Mouse (Mus musculus): ENCODE results near the gene AK157302. TPM values are rescaled to one million over a fixed set of nuclear protein-coding genes. Genes with fewer than 3 reads are reported as not detected.
A peak's percentile ranks its signal among the peaks of the same experiment; 100 is the strongest.
"Not testable (repeated sequence)": the region's sequence is repeated elsewhere in the genome, so short reads cannot be mapped to it uniquely, and the experiment has no call there.

AK157302 gene
- 0.15 and 0.61 TPM in 2 replicates for polyA plus RNA-seq (2014; fragmentation: Nextera tagmentation; extraction: Ambion mirVana)

GRCm38 (mm10) chr13:21495080-21495479 lies at the start of gene AK157302:
Gene AK157302, plus strand, starts transcription at chr13:21495223.
- ATAC-seq (ENCODE audit: insufficient read depth, low FRiP score, low TSS enrichment) (no peak), DNase-seq (ENCODE audit: low spot score) (no peak)
- no peak within 1 kb of the TSS for H3K27ac ChIP-seq (ENCODE audit: low read depth, low read length)
- no peak within 1 kb of the TSS for H3K4me3 ChIP-seq (ENCODE audit: low read depth, low read length)
- no peaks in the 10 kb centered on the region for H3K4me1 ChIP-seq (ENCODE audit: control insufficient read depth, insufficient read depth, low read length)
- H3K36me3 ChIP-seq (ENCODE audit: control insufficient read depth, insufficient read depth, low read length): no peaks in the 10 kb centered on the region
- H3K27me3 ChIP-seq (ENCODE audit: control insufficient read depth, insufficient read depth, low read length): no peaks in the 10 kb centered on the region
- no peak within 1 kb of the TSS for H3K4me2 ChIP-seq (ENCODE audit: low read depth)
- no peaks in the 10 kb centered on the region for H3K9me3 ChIP-seq (ENCODE audit: control insufficient read depth, low read length)
- WGBS: 95% methylated on average over 21 of the region's 21 CpGs
- H3K9ac ChIP-seq (ENCODE audit: low read length): no peak within 1 kb of the TSS

- Histone ChIP-seq H3K36me3 (ENCODE audit: control insufficient read depth, insufficient read depth, low read length) (peaks cover 5% of the 10 kb centered on the region), H3K27ac (ENCODE audit: low read depth, low read length) (no peak overlapping the region), H3K9ac (ENCODE audit: low read length) (no peak overlapping the region), H3K4me1 (ENCODE audit: control insufficient read depth, insufficient read depth, low read length) (no peaks in the 10 kb centered on the region), H3K4me2 (ENCODE audit: low read depth) (no peak overlapping the region), H3K4me3 (ENCODE audit: low read depth, low read length) (no peak overlapping the region), H3K9me3 (ENCODE audit: control insufficient read depth, low read length) (no peaks in the 10 kb centered on the region), H3K27me3 (ENCODE audit: control insufficient read depth, insufficient read depth, low read length) (no peaks in the 10 kb centered on the region)
- DNase-seq (ENCODE audit: low spot score) (no peak), ATAC-seq (ENCODE audit: insufficient read depth, low FRiP score, low TSS enrichment) (no peak)
- WGBS: 90% methylated on average over 9 of the region's 9 CpGs
Observed at GRCm38 (mm10) chr13:21446796-21447195, 48.2 kb upstream of the AK157302 start.

GRCm38 (mm10) chr13:21447856-21448614 lies 47.0 kb upstream of the AK157302 start:
- Histone ChIP-seq H3K27me3 (ENCODE audit: control insufficient read depth, insufficient read depth, low read length) (no peaks in the 10 kb centered on the region), H3K4me2 (ENCODE audit: low read depth) (no peak overlapping the region), H3K36me3 (ENCODE audit: control insufficient read depth, insufficient read depth, low read length) (peaks cover 5% of the 10 kb centered on the region), H3K9me3 (ENCODE audit: control insufficient read depth, low read length) (no peaks in the 10 kb centered on the region), H3K4me3 (ENCODE audit: low read depth, low read length) (no peak overlapping the region), H3K9ac (ENCODE audit: low read length) (no peak overlapping the region), H3K4me1 (ENCODE audit: control insufficient read depth, insufficient read depth, low read length) (peaks cover 5% of the 10 kb centered on the region), H3K27ac (ENCODE audit: low read depth, low read length) (no peak overlapping the region)
- DNase-seq (ENCODE audit: low spot score) (no peak), ATAC-seq (ENCODE audit: insufficient read depth, low FRiP score, low TSS enrichment) (no peak)
- 85% methylated on average over 16 of the region's 16 CpGs for WGBS

DNA sequence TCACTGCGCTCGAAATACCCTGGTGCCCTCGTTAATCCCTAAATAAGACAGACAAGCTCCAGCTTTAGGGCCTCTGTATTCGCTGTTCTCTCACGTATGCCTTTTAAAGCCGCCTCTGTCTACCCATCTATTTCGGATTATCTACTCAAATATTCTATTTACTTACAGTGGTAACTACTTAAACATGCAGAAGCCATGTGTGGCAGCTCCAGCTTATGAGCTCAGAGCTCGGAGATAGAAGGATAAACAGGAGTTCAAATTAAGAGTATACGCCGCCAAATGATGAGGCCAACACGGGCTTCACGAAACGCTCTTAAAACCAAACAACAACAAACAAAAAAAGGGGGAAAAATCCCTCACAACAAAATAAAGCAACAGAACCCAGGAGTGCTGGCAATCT lies 42.0 kb upstream of the AK157302 start:
- peaks cover 5% of the 10 kb centered on the region for H3K4me1 ChIP-seq (ENCODE audit: control insufficient read depth, insufficient read depth, low read length)
- H3K4me3 ChIP-seq (ENCODE audit: low read depth, low read length): peak overlapping the region; percentile 58
- H3K4me2 ChIP-seq (ENCODE audit: low read depth): peak overlapping the region; percentile 69
- H3K27ac ChIP-seq (ENCODE audit: low read depth, low read length): no peak overlapping the region
- peaks cover 2% of the 10 kb centered on the region; the same call in 1 of the 2 replicates for H3K36me3 ChIP-seq (ENCODE audit: control insufficient read depth, insufficient read depth, low read length)
- ATAC-seq (ENCODE audit: insufficient read depth, low FRiP score, low TSS enrichment) (no peak), DNase-seq (ENCODE audit: low spot score) (no peak)
- H3K27me3 ChIP-seq (ENCODE audit: control insufficient read depth, insufficient read depth, low read length): no peaks in the 10 kb centered on the region
- WGBS: 4% methylated on average over 13 of the region's 13 CpGs
- peak overlapping the region; percentile 61 for H3K9ac ChIP-seq (ENCODE audit: low read length)
- H3K9me3 ChIP-seq (ENCODE audit: control insufficient read depth, low read length): no peaks in the 10 kb centered on the region

- H3K27ac ChIP-seq (ENCODE audit: low read depth, low read length): no peak within 1 kb of the TSS
- H3K9ac ChIP-seq (ENCODE audit: low read length): peak within 1 kb of the TSS; percentile 61
- DNase-seq (ENCODE audit: low spot score): peak; percentile 89
- H3K4me2 ChIP-seq (ENCODE audit: low read depth): peak within 1 kb of the TSS; percentile 69
- no peaks in the 10 kb centered on the region for H3K27me3 ChIP-seq (ENCODE audit: control insufficient read depth, insufficient read depth, low read length)
- H3K36me3 ChIP-seq (ENCODE audit: control insufficient read depth, insufficient read depth, low read length): no peaks in the 10 kb centered on the region
- peak within 1 kb of the TSS; percentile 58 for H3K4me3 ChIP-seq (ENCODE audit: low read depth, low read length)
- ATAC-seq (ENCODE audit: insufficient read depth, low FRiP score, low TSS enrichment): peak; percentile 87
- peaks cover 5% of the 10 kb centered on the region for H3K4me1 ChIP-seq (ENCODE audit: control insufficient read depth, insufficient read depth, low read length)
- 0% methylated on average over 23 of the region's 23 CpGs for WGBS
- H3K9me3 ChIP-seq (ENCODE audit: control insufficient read depth, low read length): no peaks in the 10 kb centered on the region
Observed at GRCm38 (mm10) chr13:21453449-21453848, 41.6 kb upstream of the AK157302 start, which contains the start of gene Zscan26. Gene Zscan26, minus strand, starts transcription at chr13:21453730.

- H3K36me3 ChIP-seq (ENCODE audit: control insufficient read depth, insufficient read depth, low read length): no peaks in the 10 kb centered on the region
- no peak for DNase-seq (ENCODE audit: low spot score)
- H3K4me1 ChIP-seq (ENCODE audit: control insufficient read depth, insufficient read depth, low read length): peaks cover 5% of the 10 kb centered on the region
- H3K9ac ChIP-seq (ENCODE audit: low read length): no peak overlapping the region
- H3K4me2 ChIP-seq (ENCODE audit: low read depth): no peak overlapping the region
- 93% methylated on average over 3 of the region's 3 CpGs for WGBS
- H3K27ac ChIP-seq (ENCODE audit: low read depth, low read length): no peak overlapping the region
- H3K9me3 ChIP-seq (ENCODE audit: control insufficient read depth, low read length): no peaks in the 10 kb centered on the region
- no peak for ATAC-seq (ENCODE audit: insufficient read depth, low FRiP score, low TSS enrichment)
- H3K27me3 ChIP-seq (ENCODE audit: control insufficient read depth, insufficient read depth, low read length): no peaks in the 10 kb centered on the region
- no peak overlapping the region for H3K4me3 ChIP-seq (ENCODE audit: low read depth, low read length)
Observed at GRCm38 (mm10) chr13:21454133-21454532, 40.9 kb upstream of the AK157302 start.

- H3K4me1 ChIP-seq (ENCODE audit: control insufficient read depth, insufficient read depth, low read length): peaks cover 5% of the 10 kb centered on the region
- no peaks in the 10 kb centered on the region for H3K27me3 ChIP-seq (ENCODE audit: control insufficient read depth, insufficient read depth, low read length)
- no peak overlapping the region for H3K4me2 ChIP-seq (ENCODE audit: low read depth)
- H3K9me3 ChIP-seq (ENCODE audit: control insufficient read depth, low read length): no peaks in the 10 kb centered on the region
- no peak overlapping the region for H3K4me3 ChIP-seq (ENCODE audit: low read depth, low read length)
- ATAC-seq (ENCODE audit: insufficient read depth, low FRiP score, low TSS enrichment) (no peak), DNase-seq (ENCODE audit: low spot score) (no peak)
- H3K36me3 ChIP-seq (ENCODE audit: control insufficient read depth, insufficient read depth, low read length): no peaks in the 10 kb centered on the region
- H3K27ac ChIP-seq (ENCODE audit: low read depth, low read length): no peak overlapping the region
- 7% methylated on average over 4 of the region's 4 CpGs for WGBS
- no peak overlapping the region for H3K9ac ChIP-seq (ENCODE audit: low read length)
Observed at GRCm38 (mm10) chr13:21456347-21456746, 38.7 kb upstream of the AK157302 start.

GRCm38 (mm10) chr13:21462516-21462915 lies 32.5 kb upstream of the AK157302 start:
- not testable (repeated sequence) for H3K4me2 ChIP-seq (ENCODE audit: low read depth); H3K27me3 ChIP-seq (ENCODE audit: control insufficient read depth, insufficient read depth, low read length); H3K4me3 ChIP-seq (ENCODE audit: low read depth, low read length); H3K9me3 ChIP-seq (ENCODE audit: control insufficient read depth, low read length); DNase-seq (ENCODE audit: low spot score); ATAC-seq (ENCODE audit: insufficient read depth, low FRiP score, low TSS enrichment); H3K9ac ChIP-seq (ENCODE audit: low read length); H3K27ac ChIP-seq (ENCODE audit: low read depth, low read length); H3K36me3 ChIP-seq (ENCODE audit: control insufficient read depth, insufficient read depth, low read length); H3K4me1 ChIP-seq (ENCODE audit: control insufficient read depth, insufficient read depth, low read length)
- WGBS: 39% methylated on average over 9 of the region's 9 CpGs

DNA sequence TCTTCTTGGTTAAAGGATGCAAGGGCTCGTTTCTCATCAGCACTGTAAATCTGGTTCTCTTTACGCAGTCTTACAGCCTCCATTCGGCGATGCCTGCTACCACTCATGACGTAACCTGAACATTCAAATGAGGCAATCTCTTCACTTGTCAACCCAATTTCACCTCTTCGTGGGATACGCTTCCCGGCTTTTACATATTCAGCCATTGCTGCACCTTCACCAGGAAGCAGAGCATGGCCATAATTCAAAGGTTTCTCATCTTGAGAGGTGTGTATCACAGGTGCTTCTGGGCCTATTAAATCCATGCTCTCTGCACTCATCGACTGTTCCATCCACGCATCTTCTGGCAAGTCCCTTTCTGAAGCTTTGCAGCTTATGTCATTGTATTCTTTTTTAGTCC lies 27.7 kb upstream of the AK157302 start:
- no peak overlapping the region for H3K9ac ChIP-seq (ENCODE audit: low read length)
- H3K4me1 ChIP-seq (ENCODE audit: control insufficient read depth, insufficient read depth, low read length): no peaks in the 10 kb centered on the region
- H3K36me3 ChIP-seq (ENCODE audit: control insufficient read depth, insufficient read depth, low read length): no peaks in the 10 kb centered on the region
- H3K4me3 ChIP-seq (ENCODE audit: low read depth, low read length): no peak overlapping the region
- H3K9me3 ChIP-seq (ENCODE audit: control insufficient read depth, low read length): no peaks in the 10 kb centered on the region
- H3K27ac ChIP-seq (ENCODE audit: low read depth, low read length): no peak overlapping the region
- H3K27me3 ChIP-seq (ENCODE audit: control insufficient read depth, insufficient read depth, low read length): no peaks in the 10 kb centered on the region
- DNase-seq (ENCODE audit: low spot score): no peak
- H3K4me2 ChIP-seq (ENCODE audit: low read depth): no peak overlapping the region
- 83% methylated on average over 10 of the region's 10 CpGs for WGBS
- ATAC-seq (ENCODE audit: insufficient read depth, low FRiP score, low TSS enrichment): no peak

All from neural tube, embryonic 11.5 days (tissue).